Mouse (Mus musculus) liver, embryonic 11.5 days (tissue): ENCODE measurements around the gene Scnn1b. TPM values are rescaled to one million over a fixed set of nuclear protein-coding genes. Genes with fewer than 3 reads are reported as not detected.
A peak's percentile ranks its signal among the peaks of the same experiment; 100 is the strongest.

Source experiments
- ATAC-seq: fragments of 200-750 bp; cut with Nextera tagmentation; replicated peaks from 2 replicates; pipeline ENCODE4 v1.8.0; 2017; ENCODE audit warnings: moderate number of reproducible peaks, mild to moderate bottlenecking, moderate TSS enrichment, moderate library complexity; ENCODE audit not compliant: low FRiP score
- DNase-seq: peaks from one replicate; pipeline ENCODE4 v3.0.0-alpha.2; 2017; ENCODE audit warnings: low spot score
- H3K27ac ChIP-seq: fragments of 300-500 bp; sonication (generic); 2 replicates; pipeline ENCODE4 v1.5.1; 2014; ENCODE audit warnings: mild to moderate bottlenecking, low read depth, low read length, control low read depth
- H3K27me3 ChIP-seq: fragments of 300-500 bp; sonication (generic); replicated peaks from 2 replicates; pipeline ENCODE4 v1.6.1; 2014; ENCODE audit warnings: low read length, mixed read lengths; ENCODE audit not compliant: control insufficient read depth, insufficient read depth
- H3K36me3 ChIP-seq: fragments of 300-500 bp; sonication (generic); 2 replicates; pipeline ENCODE4 v1.6.1; 2014; ENCODE audit warnings: mild to moderate bottlenecking, low read length, moderate library complexity, mixed read lengths; ENCODE audit not compliant: control insufficient read depth, insufficient read depth
- H3K4me1 ChIP-seq: fragments of 300-500 bp; sonication (generic); replicated peaks from 2 replicates; pipeline ENCODE4 v1.6.1; 2014; ENCODE audit warnings: low read length, mixed read lengths; ENCODE audit not compliant: control insufficient read depth, insufficient read depth
- H3K4me2 ChIP-seq: fragments of 300-500 bp; sonication (generic); 2 replicates; pipeline ENCODE4 v1.6.1; 2014; ENCODE audit warnings: mild to moderate bottlenecking, control low read depth, moderate library complexity
- H3K4me3 ChIP-seq: fragments of 300-500 bp; sonication (generic); 2 replicates; pipeline ENCODE4 v1.5.1; 2014; ENCODE audit warnings: low read depth, low read length, control low read depth
- H3K9ac ChIP-seq: fragments of 300-500 bp; sonication (generic); 2 replicates; pipeline ENCODE4 v1.6.1; 2014; ENCODE audit warnings: low read depth, low read length, control low read depth
- H3K9me3 ChIP-seq: fragments of 300-500 bp; sonication (generic); 2 replicates; pipeline ENCODE4 v1.6.1; 2016; ENCODE audit warnings: low read length, inconsistent platforms, mixed read lengths; ENCODE audit not compliant: control insufficient read depth
- WGBS: fragments of 180-500 bp; shearing (Covaris S2); extraction: QIAGEN DNeasy Blood & Tissue Kit; methylation state at CpG from one replicate; pipeline ENCODE4 v1.1.7; 2014; 5-methylcytosine and 5-hydroxymethylcytosine counted together
- polyA plus RNA-seq: library from polyadenylated mRNA; unstranded; fragments of >200 nt; fragmentation: Nextera tagmentation; extraction: Ambion mirVana; gene quantifications from 2 replicates; pipeline ENCODE4 v1.2.1, GENCODE M21; 2014

Gene Scnn1b
- polyA plus RNA-seq, 1 experiment from 2014 or later = 0.08 TPM

DNA sequence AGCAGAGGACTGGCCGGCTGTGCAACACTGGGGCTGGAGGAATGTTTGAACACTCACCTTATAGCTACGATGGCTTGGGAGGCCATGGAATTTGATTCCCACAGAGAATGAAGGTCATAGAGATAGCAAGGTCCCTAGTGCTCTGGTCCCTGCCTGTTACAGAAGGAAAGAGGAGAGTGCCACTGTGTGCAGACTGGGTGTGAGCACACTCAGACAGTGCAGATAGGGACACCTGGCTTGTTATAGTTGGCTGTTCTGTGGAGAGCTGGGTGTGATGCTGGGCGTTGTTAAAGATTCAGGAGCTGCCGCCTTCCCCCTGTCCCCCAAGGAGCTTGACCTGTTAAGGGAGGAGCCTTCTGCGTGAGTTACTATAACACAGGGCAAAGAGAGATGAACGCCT is 31.9 kb downstream of the Scnn1b start:
- DNase-seq (no peak), ATAC-seq (no peak)
- Histone ChIP-seq H3K9ac (no peak overlapping the region), H3K4me2 (no peak overlapping the region), H3K36me3 (no peaks in the 10 kb centered on the region), H3K4me1 (no peaks in the 10 kb centered on the region), H3K9me3 (no peaks in the 10 kb centered on the region), H3K4me3 (no peak overlapping the region), H3K27ac (no peak overlapping the region), H3K27me3 (no peaks in the 10 kb centered on the region)
- 54% methylated on average over 6 of the region's 6 CpGs for WGBS

DNA sequence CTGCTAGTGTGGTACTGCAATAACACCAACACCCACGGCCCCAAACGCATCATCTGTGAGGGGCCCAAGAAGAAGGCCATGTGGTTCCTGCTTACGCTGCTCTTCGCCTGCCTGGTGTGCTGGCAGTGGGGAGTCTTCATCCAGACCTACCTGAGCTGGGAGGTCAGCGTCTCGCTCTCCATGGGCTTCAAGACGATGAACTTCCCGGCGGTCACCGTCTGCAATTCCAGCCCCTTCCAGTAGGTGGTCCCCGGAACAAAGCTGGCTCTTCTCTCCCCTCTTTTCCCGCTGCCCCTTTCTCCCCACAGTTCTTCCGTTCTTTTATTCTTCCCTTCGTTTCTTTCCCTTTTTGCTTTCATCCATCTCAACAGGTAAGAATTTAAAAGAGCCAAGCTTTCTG is 34.5 kb downstream of the Scnn1b start:
- peak; percentile 39 for DNase-seq
- 7% methylated on average over 14 of the region's 14 CpGs for WGBS

GRCm38 (mm10) chr7:121899940-121900339 is 35.1 kb downstream of the Scnn1b start:
- no peaks in the 10 kb centered on the region for H3K36me3 ChIP-seq
- no peak overlapping the region for H3K27ac ChIP-seq
- no peak overlapping the region for H3K4me3 ChIP-seq
- H3K27me3 ChIP-seq = no peaks in the 10 kb centered on the region
- no peak overlapping the region for H3K4me2 ChIP-seq
- H3K9ac ChIP-seq = no peak overlapping the region
- no peak for DNase-seq
- 16% methylated on average over 7 of the region's 7 CpGs for WGBS
- ATAC-seq = no peak
- H3K9me3 ChIP-seq = no peaks in the 10 kb centered on the region
- H3K4me1 ChIP-seq = no peaks in the 10 kb centered on the region

More for the DNA sequence above, 34.5 kb downstream of the Scnn1b start:
- Histone ChIP-seq H3K9me3 (no peaks in the 10 kb centered on the region), H3K9ac (no peak overlapping the region), H3K4me2 (peak overlapping the region; percentile 17; the same call in 1 of the 2 replicates), H3K27ac (no peak overlapping the region), H3K36me3 (no peaks in the 10 kb centered on the region), H3K4me3 (no peak overlapping the region), H3K27me3 (no peaks in the 10 kb centered on the region), H3K4me1 (no peaks in the 10 kb centered on the region)
- no peak for ATAC-seq

GRCm38 (mm10) chr7:121902757-121903411 is 38.0 kb downstream of the Scnn1b start:
- ATAC-seq = peak; percentile 42; the same call in 1 of the 2 replicates

DNA sequence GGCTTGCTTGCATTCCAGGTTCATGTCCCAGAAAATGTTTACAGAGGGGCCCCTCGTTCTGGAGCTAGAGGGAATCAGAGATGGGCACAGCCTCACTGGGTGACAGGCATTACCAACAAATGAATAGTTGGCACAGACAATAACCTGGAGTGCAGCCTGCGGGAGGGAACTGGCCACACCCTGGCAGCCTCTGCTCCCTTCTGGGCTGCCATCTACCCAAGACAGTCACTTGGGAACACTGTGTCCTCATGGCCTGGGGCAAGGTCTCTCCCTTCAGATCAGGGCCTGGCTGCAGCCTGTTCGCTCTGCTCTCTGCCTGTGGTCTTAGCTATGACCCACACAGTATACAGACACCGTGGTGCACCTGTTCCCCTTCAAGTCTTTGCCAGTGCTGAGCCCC is 42.0 kb downstream of the Scnn1b start:
- DNase-seq = no peak
- WGBS = 71% methylated on average over 4 of the region's 4 CpGs
- Histone ChIP-seq H3K9me3 (no peaks in the 10 kb centered on the region), H3K27ac (no peak overlapping the region), H3K27me3 (no peaks in the 10 kb centered on the region), H3K4me2 (no peak overlapping the region), H3K36me3 (no peaks in the 10 kb centered on the region), H3K9ac (no peak overlapping the region), H3K4me1 (no peaks in the 10 kb centered on the region), H3K4me3 (no peak overlapping the region)
- no peak for ATAC-seq

More at GRCm38 (mm10) chr7:121902757-121903411, 38.0 kb downstream of the Scnn1b start:
- Histone ChIP-seq H3K4me1 (no peaks in the 10 kb centered on the region), H3K9me3 (no peaks in the 10 kb centered on the region), H3K27ac (no peak overlapping the region), H3K27me3 (no peaks in the 10 kb centered on the region), H3K9ac (no peak overlapping the region), H3K4me2 (no peak overlapping the region), H3K4me3 (no peak overlapping the region), H3K36me3 (no peaks in the 10 kb centered on the region)
- DNase-seq = no peak
- 65% methylated on average over 8 of the region's 8 CpGs for WGBS

GRCm38 (mm10) chr7:121912250-121912649 is 47.4 kb downstream of the Scnn1b start:
- no peak overlapping the region for H3K4me2 ChIP-seq
- H3K9ac ChIP-seq = no peak overlapping the region
- H3K27ac ChIP-seq = no peak overlapping the region
- DNase-seq (no peak), ATAC-seq (no peak)
- H3K4me3 ChIP-seq = no peak overlapping the region
- no peaks in the 10 kb centered on the region for H3K9me3 ChIP-seq
- H3K27me3 ChIP-seq = no peaks in the 10 kb centered on the region
- 60% methylated on average over 8 of the region's 8 CpGs for WGBS
- no peaks in the 10 kb centered on the region for H3K4me1 ChIP-seq
- no peaks in the 10 kb centered on the region for H3K36me3 ChIP-seq

DNA sequence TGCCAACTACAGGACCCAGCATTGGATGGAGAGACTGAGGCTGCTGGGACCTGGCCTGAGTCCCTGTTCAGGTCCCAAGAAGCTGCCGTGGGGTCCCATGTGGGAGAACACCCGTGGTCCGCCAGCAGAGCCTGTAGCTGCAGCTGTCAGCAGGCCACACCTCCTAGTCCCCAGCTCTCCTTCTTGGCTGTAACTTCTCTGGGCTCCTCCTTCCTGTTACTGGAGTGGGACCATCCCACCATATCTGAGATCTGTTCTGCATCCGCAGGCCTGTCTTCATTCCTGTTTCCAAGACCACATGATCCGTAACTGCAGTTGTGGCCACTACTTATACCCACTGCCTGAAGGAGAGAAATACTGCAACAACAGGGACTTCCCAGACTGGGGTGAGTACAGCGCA is 49.1 kb downstream of the Scnn1b start:
- Histone ChIP-seq H3K9me3 (no peaks in the 10 kb centered on the region), H3K27me3 (no peaks in the 10 kb centered on the region), H3K4me1 (no peaks in the 10 kb centered on the region), H3K27ac (no peak overlapping the region), H3K36me3 (no peaks in the 10 kb centered on the region), H3K4me2 (no peak overlapping the region), H3K9ac (no peak overlapping the region), H3K4me3 (no peak overlapping the region)
- WGBS = 65% methylated on average over 6 of the region's 6 CpGs
- no peak for DNase-seq
- ATAC-seq = no peak

GRCm38 (mm10) chr7:121924361-121924760 is 59.5 kb downstream of the Scnn1b start:
- WGBS = 91% methylated on average over 7 of the region's 7 CpGs
- H3K4me1 ChIP-seq = no peaks in the 10 kb centered on the region
- H3K27me3 ChIP-seq = no peaks in the 10 kb centered on the region
- DNase-seq (no peak), ATAC-seq (no peak)
- H3K4me3 ChIP-seq = no peak overlapping the region
- H3K9me3 ChIP-seq = no peaks in the 10 kb centered on the region
- no peak overlapping the region for H3K4me2 ChIP-seq
- 0 out of 2 replicates have a peak, but pooled peaks cover 2% of the 10 kb centered on the region for H3K36me3 ChIP-seq
- no peak overlapping the region for H3K9ac ChIP-seq
- no peak overlapping the region for H3K27ac ChIP-seq

DNA sequence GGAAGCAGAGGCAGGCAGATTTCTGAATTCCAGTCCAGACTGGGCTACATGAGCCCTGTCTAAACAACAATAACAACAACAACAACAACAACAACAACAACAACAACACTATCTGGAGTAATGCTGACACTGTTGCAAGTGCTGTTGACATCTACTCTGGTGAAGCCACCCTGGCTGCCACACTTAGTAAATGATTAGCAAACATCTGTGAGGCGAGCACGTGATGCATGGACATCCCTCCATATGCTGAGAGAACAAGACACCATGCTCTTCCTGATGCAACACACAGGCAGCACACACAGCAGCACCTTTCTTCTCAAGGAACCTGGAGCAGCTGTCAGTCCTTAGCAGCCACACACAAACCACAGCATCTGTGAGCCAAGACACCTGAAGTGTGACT is 63.0 kb downstream of the Scnn1b start:
- no peak for DNase-seq
- no peak overlapping the region for H3K9ac ChIP-seq
- no peaks in the 10 kb centered on the region for H3K9me3 ChIP-seq
- H3K27ac ChIP-seq = no peak overlapping the region
- H3K4me2 ChIP-seq = no peak overlapping the region
- no peaks in the 10 kb centered on the region for H3K36me3 ChIP-seq
- H3K4me1 ChIP-seq = no peaks in the 10 kb centered on the region
- 86% methylated on average over 2 of the region's 2 CpGs for WGBS
- H3K4me3 ChIP-seq = no peak overlapping the region
- no peaks in the 10 kb centered on the region for H3K27me3 ChIP-seq
- ATAC-seq = no peak
